Mouse (Mus musculus): ENCODE results near the gene Cdc34b. TPM values are rescaled to one million over a fixed set of nuclear protein-coding genes. Genes with fewer than 3 reads are reported as not detected.
"Not testable (repeated sequence)": the region's sequence is repeated elsewhere in the genome, so short reads cannot be mapped to it uniquely, and the experiment has no call there.

Gene Cdc34b
- polyA plus RNA-seq (2012; ENCODE audit: insufficient read depth, insufficient read length, missing spikeins): not detected in 2 replicates

- H3K4me3 ChIP-seq (ENCODE audit: insufficient read depth, low read length): no peak within 1 kb of the TSS
These were observed at the start of gene Cdc34b for GRCm38 (mm10) chr11:94741732-94742272. TSS of gene Cdc34b (plus strand) at chr11:94741782.

GRCm38 (mm10) chr11:94692502-94692901 is 49.1 kb upstream of the Cdc34b start:
- not testable (repeated sequence) for H3K4me3 ChIP-seq (ENCODE audit: insufficient read depth, low read length)

More at GRCm38 (mm10) chr11:94741732-94742272, at the start of gene Cdc34b:
- Histone ChIP-seq H3K4me1 (ENCODE audit: control insufficient read depth, insufficient read depth, low read length) (no peaks in the 10 kb centered on the region), H3K27ac (ENCODE audit: insufficient read depth, low read depth, low read length) (no peak within 1 kb of the TSS)
- TF ChIP-seq CTCF (IDR thresholded peaks at IDR 0.05; ENCODE audit: low read depth, low read length) (no peak), POLR2A (IDR thresholded peaks at IDR 0.05; ENCODE audit: borderline replicate concordance, low read depth, low read length) (no peak)

DNA sequence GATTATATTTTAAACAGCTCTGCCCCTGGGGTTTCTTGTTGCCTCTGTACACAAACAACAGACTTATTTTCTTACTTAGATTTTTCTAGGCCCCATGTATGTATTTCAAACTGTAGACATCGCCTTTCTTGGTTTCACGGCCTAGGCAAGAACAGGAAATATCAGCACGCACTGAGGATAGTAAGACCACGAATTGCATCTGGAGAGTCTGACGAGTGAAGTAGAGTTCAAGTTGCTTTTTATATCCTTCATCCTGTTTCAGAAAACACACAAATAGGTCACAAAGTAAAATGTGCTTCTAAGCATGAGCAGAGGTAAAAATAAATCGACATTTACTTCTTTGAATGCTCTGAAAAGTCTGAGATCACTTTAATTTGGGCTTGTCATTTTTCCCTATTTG is 46.1 kb upstream of the Cdc34b start:
- Histone ChIP-seq H3K4me3 (ENCODE audit: insufficient read depth, low read length) (no peak overlapping the region), H3K4me1 (ENCODE audit: control insufficient read depth, insufficient read depth, low read length) (peaks cover 25% of the 10 kb centered on the region), H3K27ac (ENCODE audit: insufficient read depth, low read depth, low read length) (no peak overlapping the region)
- TF ChIP-seq POLR2A (IDR thresholded peaks at IDR 0.05; ENCODE audit: borderline replicate concordance, low read depth, low read length): no peak
- TF ChIP-seq CTCF (IDR thresholded peaks at IDR 0.05; ENCODE audit: low read depth, low read length): no peak

More at GRCm38 (mm10) chr11:94692502-94692901, 49.1 kb upstream of the Cdc34b start:
- H3K27ac ChIP-seq (ENCODE audit: insufficient read depth, low read depth, low read length): peak overlapping the region; percentile 78
- peaks cover 34% of the 10 kb centered on the region for H3K4me1 ChIP-seq (ENCODE audit: control insufficient read depth, insufficient read depth, low read length)

- Histone ChIP-seq H3K4me3 (ENCODE audit: insufficient read depth, low read length) (no peak overlapping the region), H3K4me1 (ENCODE audit: control insufficient read depth, insufficient read depth, low read length) (peaks cover 21% of the 10 kb centered on the region), H3K27ac (ENCODE audit: insufficient read depth, low read depth, low read length) (no peak overlapping the region)
- TF ChIP-seq CTCF (IDR thresholded peaks at IDR 0.05; ENCODE audit: low read depth, low read length) (no peak), POLR2A (IDR thresholded peaks at IDR 0.05; ENCODE audit: borderline replicate concordance, low read depth, low read length) (no peak)
These were observed 44.4 kb upstream of the Cdc34b start for GRCm38 (mm10) chr11:94697140-94697539.

- TF ChIP-seq POLR2A (IDR thresholded peaks at IDR 0.05; ENCODE audit: borderline replicate concordance, low read depth, low read length): no peak
- no peak for TF ChIP-seq CTCF (IDR thresholded peaks at IDR 0.05; ENCODE audit: low read depth, low read length)
- Histone ChIP-seq H3K4me1 (ENCODE audit: control insufficient read depth, insufficient read depth, low read length) (peaks cover 17% of the 10 kb centered on the region), H3K4me3 (ENCODE audit: insufficient read depth, low read length) (no peak overlapping the region), H3K27ac (ENCODE audit: insufficient read depth, low read depth, low read length) (no peak overlapping the region)
These were observed 43.7 kb upstream of the Cdc34b start for GRCm38 (mm10) chr11:94697703-94698464.

GRCm38 (mm10) chr11:94699399-94699798 is 42.2 kb upstream of the Cdc34b start:
- Histone ChIP-seq H3K4me3 (ENCODE audit: insufficient read depth, low read length) (no peak overlapping the region), H3K4me1 (ENCODE audit: control insufficient read depth, insufficient read depth, low read length) (peaks cover 23% of the 10 kb centered on the region), H3K27ac (ENCODE audit: insufficient read depth, low read depth, low read length) (no peak overlapping the region)
- no peak for TF ChIP-seq POLR2A (IDR thresholded peaks at IDR 0.05; ENCODE audit: borderline replicate concordance, low read depth, low read length)
- TF ChIP-seq CTCF (IDR thresholded peaks at IDR 0.05; ENCODE audit: low read depth, low read length): no peak

- H3K4me1 ChIP-seq (ENCODE audit: control insufficient read depth, insufficient read depth, low read length): peaks cover 17% of the 10 kb centered on the region
- H3K4me3 ChIP-seq (ENCODE audit: insufficient read depth, low read length): no peak overlapping the region
- TF ChIP-seq POLR2A (IDR thresholded peaks at IDR 0.05; ENCODE audit: borderline replicate concordance, low read depth, low read length) (no peak), CTCF (IDR thresholded peaks at IDR 0.05; ENCODE audit: low read depth, low read length) (no peak)
- H3K27ac ChIP-seq (ENCODE audit: insufficient read depth, low read depth, low read length): no peak overlapping the region
These were observed 40.0 kb upstream of the Cdc34b start for GRCm38 (mm10) chr11:94701401-94702215.

GRCm38 (mm10) chr11:94702216-94702610 is 39.4 kb upstream of the Cdc34b start:
- Histone ChIP-seq H3K4me3 (ENCODE audit: insufficient read depth, low read length) (no peak overlapping the region), H3K27ac (ENCODE audit: insufficient read depth, low read depth, low read length) (no peak overlapping the region), H3K4me1 (ENCODE audit: control insufficient read depth, insufficient read depth, low read length) (peaks cover 18% of the 10 kb centered on the region)
- no peak for TF ChIP-seq POLR2A (IDR thresholded peaks at IDR 0.05; ENCODE audit: borderline replicate concordance, low read depth, low read length)
- TF ChIP-seq CTCF (IDR thresholded peaks at IDR 0.05; ENCODE audit: low read depth, low read length): no peak

GRCm38 (mm10) chr11:94704020-94704419 is 37.6 kb upstream of the Cdc34b start:
- Histone ChIP-seq H3K4me1 (ENCODE audit: control insufficient read depth, insufficient read depth, low read length) (peaks cover 28% of the 10 kb centered on the region), H3K27ac (ENCODE audit: insufficient read depth, low read depth, low read length) (peak overlapping the region; percentile 46), H3K4me3 (ENCODE audit: insufficient read depth, low read length) (no peak overlapping the region)
- TF ChIP-seq CTCF (IDR thresholded peaks at IDR 0.05; ENCODE audit: low read depth, low read length) (peak; percentile 51; the same call in 1 of the 2 replicates), POLR2A (IDR thresholded peaks at IDR 0.05; ENCODE audit: borderline replicate concordance, low read depth, low read length) (no peak)
